Comparison of ENCODE assay signal across 36 mouse cellular contexts in genomic region chr5:28203086-28203485, GRCm38 (mm10). TPM values are rescaled to one million over a fixed set of nuclear protein-coding genes. Genes with fewer than 3 reads are reported as not detected.
"Had no signal": no experiment of that assay in that cellular context is flagged by ENCODE, and none has a peak within 500 bp of the region (broad histone marks: within the 10 kb centered on the region; RNA-seq: fewer than 3 reads in every experiment).

No protein-coding gene starts in this region.

- ATAC-seq: forebrain, postnatal 0 days; hindbrain, postnatal 0 days; intestine, embryonic 16.5 days had no signal

- H3K4me2 ChIP-seq: heart, embryonic 12.5 days; hindbrain, embryonic 13.5 days; hindbrain, embryonic 15.5 days; kidney, embryonic 15.5 days; limb, embryonic 13.5 days; limb, embryonic 15.5 days had no signal

- H3K9me3 ChIP-seq: heart, embryonic 10.5 days; heart, embryonic 12.5 days; hindbrain, embryonic 13.5 days; hindbrain, embryonic 15.5 days; kidney, embryonic 15.5 days; limb, embryonic 13.5 days; limb, embryonic 15.5 days had no signal

- H3K4me3 ChIP-seq: heart, embryonic 10.5 days; heart, embryonic 12.5 days; hindbrain, embryonic 13.5 days; hindbrain, embryonic 15.5 days; kidney, embryonic 15.5 days; limb, embryonic 13.5 days; limb, embryonic 15.5 days had no signal

- H3K9ac ChIP-seq: forebrain, postnatal 0 days; heart, embryonic 12.5 days; hindbrain, embryonic 13.5 days; hindbrain, embryonic 15.5 days; kidney, embryonic 15.5 days; limb, embryonic 13.5 days; limb, embryonic 15.5 days had no signal

- DNase-seq: forebrain, postnatal 0 days; gastrocnemius, postnatal 14 days; gastrocnemius, postnatal 36 days; heart, adult 18-20 months; heart, postnatal 10 days; kidney, adult 11 months; kidney, adult 2 months; kidney, adult 9 months; kidney, postnatal 14 days; kidney, postnatal 36 days; layer of hippocampus, adult 9-11 months; layer of hippocampus, postnatal 36 days; left cerebral cortex, postnatal 4 days had no signal

- H3K4me1 ChIP-seq: heart, embryonic 10.5 days; hindbrain, embryonic 15.5 days; kidney, embryonic 15.5 days; limb, embryonic 13.5 days; limb, embryonic 15.5 days had no signal

- H3K36me3 ChIP-seq: heart, embryonic 10.5 days; heart, embryonic 12.5 days; hindbrain, embryonic 13.5 days; hindbrain, embryonic 15.5 days; kidney, embryonic 15.5 days; limb, embryonic 13.5 days; limb, embryonic 15.5 days had no signal

- H3K27ac ChIP-seq: heart, embryonic 10.5 days; hindbrain, embryonic 13.5 days; hindbrain, embryonic 15.5 days; hindbrain, postnatal 0 days; kidney, embryonic 15.5 days; kidney, postnatal 0 days; limb, embryonic 13.5 days; limb, embryonic 15.5 days had no signal

RNA-seq across cellular contexts. Expression of gene En2, which starts 37.6 kb away (rescaled TPM):
- total RNA-seq: heart, postnatal 25 days; hematopoietic stem cell, adult 5-6 weeks; left cerebral cortex, postnatal 10 days; left cerebral cortex, postnatal 4 days had no signal
- polyA plus RNA-seq: forebrain, postnatal 0 days; gonadal fat pad, adult 2 months; heart, embryonic 10.5 days; heart, embryonic 12.5 days; heart, embryonic 14.5 days; heart, embryonic 16.5 days; intestine, embryonic 14.5 days; intestine, embryonic 16.5 days; kidney, postnatal 0 days; large intestine, adult 2 months; limb, embryonic 11.5 days; limb, embryonic 13.5 days; limb, embryonic 15.5 days had no signal

RNA-seq across cellular contexts. Expression of gene Cnpy1, which starts 42.5 kb away (rescaled TPM):
- total RNA-seq: gastrocnemius, adult 18-20 months; gastrocnemius, adult 8-10 months; gastrocnemius, postnatal 36 days; heart, adult 18-20 months; heart, adult 8-10 months; heart, postnatal 10 days; heart, postnatal 25 days; hematopoietic stem cell, adult 5-6 weeks; left cerebral cortex, postnatal 25 days had no signal
- polyA plus RNA-seq: heart, embryonic 14.5 days; heart, embryonic 16.5 days; limb, embryonic 11.5 days; limb, embryonic 15.5 days had no signal
